Mouse (Mus musculus): ENCODE data around the gene Wwox.

DNA sequence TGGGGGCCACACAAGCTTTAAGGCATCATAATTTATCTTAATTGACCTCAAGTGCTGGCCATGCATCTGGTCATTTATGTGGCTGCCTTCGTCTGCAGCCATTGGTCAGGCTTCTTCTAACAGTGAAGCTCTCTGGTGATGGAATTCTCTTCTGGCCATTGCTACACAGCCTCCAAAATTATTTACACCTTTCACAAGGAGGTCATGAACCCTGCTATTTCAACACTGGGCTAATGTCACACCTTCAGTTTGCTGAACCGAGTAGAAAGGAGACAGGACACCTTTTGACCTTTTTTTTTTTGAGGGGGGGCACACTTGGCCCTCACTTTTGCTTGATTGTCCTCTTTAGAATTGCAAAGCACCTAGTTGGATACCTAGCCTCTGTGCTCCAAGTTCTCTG, 320.2 kb downstream of the Wwox start:
- no peak for TF ChIP-seq CTCF (IDR thresholded peaks at IDR 0.05; ENCODE audit: insufficient read depth, low read depth, low read length)
- no peak for TF ChIP-seq POLR2A (IDR thresholded peaks at IDR 0.05; ENCODE audit: insufficient read depth, low read depth, low read length)
